Mouse (Mus musculus) lung, adult 2 months (tissue): ENCODE data around the gene Mat2a.

Experiments
- CTCF ChIP-seq: fragments of 200-500 bp; IDR thresholded peaks from 2 replicates; pipeline ENCODE4 v1.5.1; 2011; ENCODE audit warnings: mild to moderate bottlenecking, low read length, control low read depth; ENCODE audit not compliant: insufficient read depth
- POLR2A ChIP-seq: fragments of 200-500 bp; IDR thresholded peaks from 2 replicates; pipeline ENCODE4 v1.6.1; 2011; ENCODE audit warnings: low read depth, mild to moderate bottlenecking, control low read depth, low read length, borderline replicate concordance; ENCODE audit errors: extremely low read depth

DNA sequence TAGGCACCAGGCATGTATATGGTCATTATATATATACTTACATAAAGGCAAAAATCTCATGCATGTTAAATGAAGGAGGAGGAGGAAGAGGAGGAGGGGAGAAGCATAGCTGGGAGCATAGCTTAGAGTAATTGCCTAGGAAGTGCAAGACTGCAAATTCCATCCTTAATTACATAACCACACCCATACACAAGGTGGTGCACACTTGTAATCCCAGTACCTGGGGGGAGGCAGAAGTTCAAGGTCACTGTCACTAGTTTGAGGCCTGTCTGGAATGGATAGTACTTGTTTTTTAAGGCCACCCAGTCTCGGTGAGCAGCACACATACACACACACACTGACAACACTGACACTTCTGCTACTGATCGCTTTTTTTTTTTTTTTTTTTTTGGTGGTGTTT lies 13.0 kb upstream of the Mat2a start:
- no peak for TF ChIP-seq POLR2A
- TF ChIP-seq CTCF: no peak
